Mouse (Mus musculus) MEL (cell line): ENCODE measurements around the gene Klrb1b.

ENCODE experiments used
- CTCF ChIP-seq, 3 experiments: IDR thresholded peaks in 2 of 3; conservative IDR thresholded peaks in 1 of 3; 2 replicates each; pipeline ENCODE4 v1.5.1; 2011 to 2012; ENCODE audit warnings: low read length in 3 of 3, low read depth in 2 of 3, mild to moderate bottlenecking in 2 of 3, improper control_type of control experiment in 1 of 3, inconsistent platforms in 1 of 3, mixed read lengths in 1 of 3, moderate library complexity in 1 of 3; ENCODE audit not compliant: control insufficient read depth in 1 of 3, insufficient read depth in 1 of 3, poor library complexity in 1 of 3, severe bottlenecking in 1 of 3
- HCFC1 ChIP-seq: IDR thresholded peaks from 2 replicates; pipeline ENCODE4 v1.6.1; 2012; ENCODE audit warnings: low read depth, mild to moderate bottlenecking, inconsistent platforms, low read length, improper control_type of control experiment, moderate library complexity
- JUND ChIP-seq: IDR thresholded peaks from 2 replicates; pipeline ENCODE4 v1.6.1; 2011; ENCODE audit warnings: low read depth, mild to moderate bottlenecking, improper control_type of control experiment, low read length
- USF2 ChIP-seq, 2 experiments: IDR thresholded peaks; 2 replicates each; pipeline ENCODE4 v1.6.1; 2011 to 2012; ENCODE audit warnings: improper control_type of control experiment in 2 of 2, low read length in 2 of 2, borderline replicate concordance in 1 of 2, inconsistent platforms in 1 of 2, low read depth in 1 of 2, mild to moderate bottlenecking in 1 of 2; ENCODE audit not compliant: insufficient read depth in 1 of 2

- TF ChIP-seq JUND (no peak), CTCF (IDR thresholded peaks at IDR 0.05 in 2 of 3, conservative IDR thresholded peaks at IDR 0.05 in 1 of 3; ENCODE audit: control insufficient read depth in 1 of 3, insufficient read depth in 1 of 3, low read depth in 2 of 3, low read length in 3 of 3, poor library complexity in 1 of 3, severe bottlenecking in 1 of 3) (no peak), USF2 (IDR thresholded peaks at IDR 0.05; ENCODE audit: borderline replicate concordance in 1 of 2, insufficient read depth in 1 of 2, low read depth in 1 of 2, low read length in 2 of 2) (no peak), HCFC1 (no peak)
Observed at GRCm38 (mm10) chr6:128839921-128840320, 13.8 kb upstream of the Klrb1b start.
